Mouse (Mus musculus) liver, adult 2 months (tissue): ENCODE results near the gene Senp3. TPM values are rescaled to one million over a fixed set of nuclear protein-coding genes. Genes with fewer than 3 reads are reported as not detected.

Experiments used
- DNase-seq: peaks from one replicate; pipeline ENCODE4 v3.0.0-alpha.2; 2011; ENCODE audit warnings: low read depth, low spot score; ENCODE audit errors: extremely low read depth
- H3K27ac ChIP-seq: fragments of 200-500 bp; replicated peaks from 2 replicates; pipeline ENCODE4 v1.5.1; 2012; ENCODE audit warnings: low read depth, mild to moderate bottlenecking, control low read depth, inconsistent platforms, low read length; ENCODE audit not compliant: insufficient read depth
- H3K27me3 ChIP-seq: fragments of 200-500 bp; 2 replicates; pipeline ENCODE4 v1.6.1; 2012; ENCODE audit warnings: mild to moderate bottlenecking, moderate library complexity, low read length, inconsistent platforms; ENCODE audit not compliant: control insufficient read depth, insufficient read depth
- H3K36me3 ChIP-seq: fragments of 200-500 bp; 2 replicates; pipeline ENCODE4 v1.6.1; 2012; ENCODE audit warnings: low read length, inconsistent platforms; ENCODE audit not compliant: control insufficient read depth, insufficient read depth
- H3K4me1 ChIP-seq: fragments of 200-500 bp; 2 replicates; pipeline ENCODE4 v1.6.1; 2011; ENCODE audit warnings: low read length; ENCODE audit not compliant: control insufficient read depth, insufficient read depth
- H3K4me3 ChIP-seq: fragments of 200-500 bp; 2 replicates; pipeline ENCODE4 v1.5.1; 2011; ENCODE audit warnings: low read depth, mild to moderate bottlenecking, control low read depth, low read length, moderate library complexity; ENCODE audit not compliant: insufficient read depth
- H3K79me2 ChIP-seq: fragments of 200-500 bp; 2 replicates; pipeline ENCODE4 v1.6.1; 2012; ENCODE audit warnings: inconsistent platforms, mild to moderate bottlenecking, low read length, moderate library complexity; ENCODE audit not compliant: control insufficient read depth, insufficient read depth
- H3K9ac ChIP-seq: fragments of 200-500 bp; 2 replicates; pipeline ENCODE4 v1.6.1; 2012; ENCODE audit warnings: low read depth, mild to moderate bottlenecking, control low read depth, inconsistent platforms, low read length
- CTCF ChIP-seq: fragments of 200-500 bp; IDR thresholded peaks from 2 replicates; pipeline ENCODE4 v1.5.1; 2011; ENCODE audit warnings: low read depth, low read length, control low read depth
- POLR2A ChIP-seq: fragments of 200-500 bp; IDR thresholded peaks from 2 replicates; pipeline ENCODE4 v1.6.1; 2011; ENCODE audit warnings: low read length, control low read depth; ENCODE audit not compliant: insufficient read depth; ENCODE audit errors: extremely low read depth
- WGBS: fragments of 180-500 bp; shearing (Covaris S2); methylation state at CpG from one replicate; pipeline ENCODE4 v1.1.7; 2018; 5-methylcytosine and 5-hydroxymethylcytosine counted together
- polyA plus RNA-seq: library from polyadenylated mRNA; depleted of rRNA; stranded (reverse); fragments of >200 nt; gene quantifications from 2 replicates; pipeline ENCODE4 v1.2.3, GENCODE M21; 2012
- total RNA-seq: library from RNA; depleted of rRNA; stranded (reverse); fragments of >200 nt; gene quantifications from 2 replicates; pipeline ENCODE4 v1.2.3, GENCODE M21; 2014

Senp3 gene
- total and polyA plus RNA-seq, 2 experiments = 25.8 to 26.2 TPM

GRCm38 (mm10) chr11:69699595-69699994 lies 17.7 kb upstream of the Senp3 start:
- Histone ChIP-seq H3K27ac (no peak overlapping the region), H3K79me2 (no peaks in the 10 kb centered on the region)
- no peak for TF ChIP-seq POLR2A
- no peak for TF ChIP-seq CTCF

DNA sequence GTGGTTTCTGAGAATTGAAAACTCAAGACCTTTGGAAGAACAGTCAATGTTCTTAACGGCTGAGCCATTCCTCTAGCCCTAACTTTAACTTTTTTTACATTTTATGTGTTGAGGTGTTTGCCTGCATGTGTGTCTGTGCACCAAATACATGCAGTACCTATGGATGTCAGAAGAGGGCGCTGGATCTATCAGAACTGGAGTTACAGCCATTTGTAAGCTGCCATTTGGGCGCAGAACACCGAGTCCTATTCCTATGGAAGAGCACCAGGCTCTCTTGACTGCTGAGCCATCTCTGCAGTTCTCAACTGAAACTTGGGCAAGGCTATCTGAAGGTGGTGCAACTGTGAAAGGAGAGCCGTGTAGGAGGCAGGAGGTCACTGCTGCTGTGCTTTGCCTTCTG lies 16.7 kb upstream of the Senp3 start:
- H3K79me2 ChIP-seq = no peaks in the 10 kb centered on the region
- no peak overlapping the region for H3K4me3 ChIP-seq
- no peaks in the 10 kb centered on the region for H3K4me1 ChIP-seq
- no peaks in the 10 kb centered on the region for H3K36me3 ChIP-seq
- H3K27me3 ChIP-seq = no peaks in the 10 kb centered on the region
- H3K9ac ChIP-seq = no peak overlapping the region
- 77% methylated on average over 5 of the region's 5 CpGs for WGBS
- H3K27ac ChIP-seq = no peak overlapping the region
- TF ChIP-seq POLR2A = no peak
- TF ChIP-seq CTCF = no peak
- no peak for DNase-seq

More at GRCm38 (mm10) chr11:69699595-69699994, 17.7 kb upstream of the Senp3 start:
- H3K4me3 ChIP-seq = no peak overlapping the region
- H3K4me1 ChIP-seq = no peaks in the 10 kb centered on the region
- WGBS = 61% methylated on average over 1 of the region's 1 CpGs
- no peaks in the 10 kb centered on the region for H3K27me3 ChIP-seq
- H3K9ac ChIP-seq = no peak overlapping the region
- DNase-seq = no peak
- H3K36me3 ChIP-seq = no peaks in the 10 kb centered on the region

DNA sequence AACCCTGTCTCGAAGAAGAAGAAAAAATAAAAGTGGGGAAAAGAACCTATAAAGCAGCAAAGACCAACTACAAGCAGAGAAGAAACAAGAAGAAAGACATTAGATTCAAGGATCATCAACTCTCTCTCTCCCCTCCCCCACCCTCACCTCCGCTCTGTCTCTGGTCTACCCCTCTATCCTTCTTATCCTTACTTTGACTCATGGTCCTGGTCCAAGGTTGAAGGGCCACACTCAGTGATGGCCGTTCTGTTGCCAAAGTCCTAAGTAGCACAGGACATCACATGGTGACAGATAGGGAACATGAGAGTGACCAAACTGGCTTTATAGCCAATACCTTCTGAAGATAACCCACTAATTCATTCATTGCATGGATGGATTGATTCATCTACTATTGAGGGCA lies 15.5 kb upstream of the Senp3 start:
- WGBS = 90% methylated on average over 3 of the region's 3 CpGs
- no peak overlapping the region for H3K4me3 ChIP-seq

GRCm38 (mm10) chr11:69695361-69696181 lies 13.7 kb upstream of the Senp3 start, which contains the start of the genes Tnfsf12 and Tnfsfm13:
Tnfsf12 (minus strand) TSS chr11:69695849.
Tnfsfm13 (minus strand) TSS chr11:69696098.
- 4% methylated on average over 41 of the region's 41 CpGs for WGBS
- Histone ChIP-seq H3K4me1 (peaks cover 7% of the 10 kb centered on the region; the same call in 1 of the 2 replicates), H3K27me3 (no peaks in the 10 kb centered on the region), H3K27ac (peak within 1 kb of the TSS; percentile 47), H3K36me3 (no peaks in the 10 kb centered on the region), H3K9ac (peak within 1 kb of the TSS; percentile 85), H3K79me2 (no peaks in the 10 kb centered on the region), H3K4me3 (peak within 1 kb of the TSS; percentile 66)
- TF ChIP-seq CTCF = peak; percentile 37; the same call in 1 of the 2 replicates
- peak; percentile 57; the same call in 1 of the 2 replicates for TF ChIP-seq POLR2A
- DNase-seq = peak; percentile 30

More for the DNA sequence above, 15.5 kb upstream of the Senp3 start:
- H3K36me3 ChIP-seq = no peaks in the 10 kb centered on the region
- peaks cover 7% of the 10 kb centered on the region; the same call in 1 of the 2 replicates for H3K4me1 ChIP-seq
- no peak for DNase-seq
- TF ChIP-seq POLR2A (no peak), CTCF (no peak)
- no peak overlapping the region for H3K9ac ChIP-seq
- H3K27ac ChIP-seq = no peak overlapping the region
- no peaks in the 10 kb centered on the region for H3K27me3 ChIP-seq
- H3K79me2 ChIP-seq = no peaks in the 10 kb centered on the region

DNA sequence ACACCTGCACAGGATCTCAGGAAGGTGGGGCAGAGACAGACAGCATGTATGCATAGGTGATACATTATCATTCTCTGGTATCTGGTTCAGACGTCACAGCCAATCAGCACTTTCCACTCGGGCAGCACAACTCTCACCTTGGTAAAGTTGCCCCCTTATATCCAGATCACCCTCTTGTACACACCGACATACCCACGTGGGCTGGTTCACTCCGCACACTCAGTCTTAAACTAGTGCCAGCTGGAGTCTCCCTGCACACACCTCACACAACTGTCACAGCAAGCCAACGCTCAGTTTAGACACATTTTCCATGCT lies 13.1 kb upstream of the Senp3 start:
- Histone ChIP-seq H3K27me3 (no peaks in the 10 kb centered on the region), H3K27ac (peak overlapping the region; percentile 26; the same call in 1 of the 2 replicates), H3K4me3 (peak overlapping the region; percentile 66), H3K4me1 (peaks cover 7% of the 10 kb centered on the region; the same call in 1 of the 2 replicates), H3K36me3 (no peaks in the 10 kb centered on the region), H3K9ac (peak overlapping the region; percentile 85), H3K79me2 (no peaks in the 10 kb centered on the region)
- 25% methylated on average over 6 of the region's 6 CpGs for WGBS
- TF ChIP-seq CTCF (no peak), POLR2A (no peak)
- no peak for DNase-seq

- 71% methylated on average over 11 of the region's 11 CpGs for WGBS
- Histone ChIP-seq H3K36me3 (no peaks in the 10 kb centered on the region), H3K79me2 (no peaks in the 10 kb centered on the region), H3K4me3 (no peak overlapping the region), H3K9ac (no peak overlapping the region), H3K27ac (peak overlapping the region; percentile 49; the same call in 1 of the 2 replicates), H3K27me3 (no peaks in the 10 kb centered on the region), H3K4me1 (peaks cover 7% of the 10 kb centered on the region; the same call in 1 of the 2 replicates)
- no peak for DNase-seq
- no peak for TF ChIP-seq POLR2A
- no peak for TF ChIP-seq CTCF
Observed at GRCm38 (mm10) chr11:69693421-69693965, 11.6 kb upstream of the Senp3 start.
